Mouse (Mus musculus): ENCODE measurements around the gene Stx1b. TPM values are rescaled to one million over a fixed set of nuclear protein-coding genes. Genes with fewer than 3 reads are reported as not detected.
"Not testable (repeated sequence)": the region's sequence is repeated elsewhere in the genome, so short reads cannot be mapped to it uniquely, and the experiment has no call there.

The Stx1b gene
- polyA plus RNA-seq, 1 experiment from 2014 or later, result 1.3 TPM

DNA sequence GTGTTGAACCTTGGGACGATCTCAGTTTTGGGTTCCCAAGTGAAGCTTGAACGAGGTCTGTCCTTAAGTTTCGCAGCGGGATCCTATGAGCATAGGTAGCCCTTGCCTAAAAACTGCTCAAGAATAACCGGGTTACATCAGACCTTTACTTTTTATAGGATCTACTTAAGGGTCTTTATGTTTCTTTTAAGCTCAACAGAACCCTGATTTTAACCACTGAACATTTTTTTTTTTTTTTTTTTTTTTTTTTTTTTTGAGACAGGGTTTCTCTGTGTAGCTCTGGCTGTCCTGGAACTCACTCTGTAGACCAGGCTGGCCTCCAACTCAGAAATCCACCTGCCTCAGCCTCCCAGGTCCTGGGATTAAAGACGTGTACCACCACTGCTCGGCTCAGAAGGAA is 48.5 kb downstream of the Stx1b start:
- 68% methylated on average over 7 of the region's 7 CpGs for WGBS
- H3K9me3 ChIP-seq (ENCODE audit: control insufficient read depth, low read length); H3K27me3 ChIP-seq (ENCODE audit: control insufficient read depth, insufficient read depth, low read depth, low read length); ATAC-seq (ENCODE audit: low read depth): not testable (repeated sequence)
- peaks cover 11% of the 10 kb centered on the region for H3K36me3 ChIP-seq (ENCODE audit: control insufficient read depth, insufficient read depth, low read length)
- H3K4me1 ChIP-seq (replicated peaks; ENCODE audit: control insufficient read depth, insufficient read depth, low read length), result peaks cover 16% of the 10 kb centered on the region
- H3K4me2 ChIP-seq (ENCODE audit: low read depth, low read length), result peak overlapping the region; percentile 79
- peak overlapping the region; percentile 99; the same call in 1 of the 2 replicates for H3K27ac ChIP-seq (ENCODE audit: low read length)
- peak overlapping the region; percentile 93 for H3K9ac ChIP-seq (ENCODE audit: low read length)
- H3K4me3 ChIP-seq (ENCODE audit: low read length), result peak overlapping the region; percentile 87

DNA sequence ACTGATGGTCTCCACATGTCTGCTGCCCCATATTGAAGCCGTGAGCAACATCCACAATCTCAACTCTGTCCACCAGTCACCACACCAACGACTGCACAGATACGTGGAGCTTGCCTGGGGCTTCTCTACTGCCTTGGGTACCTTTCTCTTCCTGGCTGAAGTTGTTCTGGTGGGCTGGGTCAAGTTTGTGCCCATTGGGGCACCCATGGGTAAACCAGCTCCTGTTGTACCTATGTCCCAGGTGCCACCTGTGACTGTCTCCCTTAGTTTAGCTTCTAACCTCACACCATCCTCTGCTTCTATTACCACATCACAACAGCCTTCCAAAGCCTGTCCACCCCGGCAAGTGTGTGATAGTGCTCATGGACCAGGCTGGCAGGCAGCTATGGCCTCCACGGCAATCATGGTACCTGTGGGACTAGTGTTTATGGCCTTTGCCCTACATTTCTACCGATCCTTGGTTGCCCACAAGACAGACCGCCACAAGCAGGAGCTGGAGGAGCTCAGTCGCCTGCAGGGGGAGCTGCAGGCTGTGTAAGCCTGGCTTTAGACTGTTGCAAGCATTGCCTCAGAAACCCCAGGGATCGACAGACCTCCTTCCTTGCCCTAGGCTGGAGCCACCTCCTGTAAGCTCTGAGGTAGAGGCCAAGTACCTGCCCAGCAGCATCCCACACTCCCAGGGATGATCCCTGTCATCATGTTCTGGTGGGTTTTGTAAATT is 50.5 kb downstream of the Stx1b start:
- Histone ChIP-seq H3K27me3 (ENCODE audit: control insufficient read depth, insufficient read depth, low read depth, low read length) (no peaks in the 10 kb centered on the region), H3K4me3 (ENCODE audit: low read length) (no peak overlapping the region), H3K27ac (ENCODE audit: low read length) (no peak overlapping the region), H3K4me1 (replicated peaks; ENCODE audit: control insufficient read depth, insufficient read depth, low read length) (peaks cover 22% of the 10 kb centered on the region), H3K36me3 (ENCODE audit: control insufficient read depth, insufficient read depth, low read length) (no peaks in the 10 kb centered on the region), H3K4me2 (ENCODE audit: low read depth, low read length) (no peak overlapping the region), H3K9me3 (ENCODE audit: control insufficient read depth, low read length) (no peaks in the 10 kb centered on the region), H3K9ac (ENCODE audit: low read length) (no peak overlapping the region)
- WGBS, result 39% methylated on average over 9 of the region's 9 CpGs
- ATAC-seq (ENCODE audit: low read depth), result no peak

DNA sequence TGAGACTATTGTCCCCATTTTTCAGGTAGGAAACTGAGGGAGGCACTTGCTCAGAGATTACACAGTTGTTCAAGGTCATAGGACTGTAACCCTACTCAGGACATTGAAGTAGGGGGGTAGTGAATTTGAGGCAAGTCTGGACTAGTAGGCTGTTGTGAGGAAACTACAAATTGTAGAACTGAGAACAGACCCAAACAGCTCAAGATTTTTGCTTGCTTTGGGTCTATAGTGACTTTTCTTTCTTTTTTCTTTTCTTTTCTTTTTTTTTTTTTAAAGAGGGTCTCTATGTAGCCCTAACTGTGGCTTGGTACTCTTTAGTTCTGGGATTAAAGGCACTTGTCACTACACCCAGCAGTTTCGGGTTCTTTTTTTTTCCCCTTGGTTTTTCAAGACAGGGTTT is 51.8 kb downstream of the Stx1b start:
- peaks cover 18% of the 10 kb centered on the region for H3K4me1 ChIP-seq (replicated peaks; ENCODE audit: control insufficient read depth, insufficient read depth, low read length)
- no peak for ATAC-seq (ENCODE audit: low read depth)

DNA sequence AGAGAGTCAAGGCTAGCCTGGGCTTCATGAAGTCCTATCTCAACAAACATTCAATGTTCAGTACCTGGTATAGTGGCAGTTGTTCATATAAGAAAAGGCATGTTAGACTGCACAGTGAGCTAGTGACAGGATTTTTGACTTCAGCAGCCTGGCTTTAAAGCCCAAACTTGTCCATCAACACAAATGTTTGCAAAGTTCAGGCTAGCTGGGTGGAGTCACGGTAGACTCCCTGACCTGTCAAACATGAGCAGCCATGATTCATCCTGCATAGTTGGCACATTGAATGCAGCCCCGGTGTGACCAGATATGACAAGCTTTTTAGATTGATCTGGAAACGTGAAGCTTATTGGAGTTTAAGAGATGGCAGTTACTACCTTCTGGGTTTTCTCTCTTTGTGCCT is 52.3 kb downstream of the Stx1b start:
- no peak for ATAC-seq (ENCODE audit: low read depth)
- Histone ChIP-seq H3K27ac (ENCODE audit: low read length) (no peak overlapping the region), H3K4me3 (ENCODE audit: low read length) (no peak overlapping the region), H3K9ac (ENCODE audit: low read length) (no peak overlapping the region), H3K9me3 (ENCODE audit: control insufficient read depth, low read length) (no peaks in the 10 kb centered on the region), H3K4me2 (ENCODE audit: low read depth, low read length) (no peak overlapping the region), H3K27me3 (ENCODE audit: control insufficient read depth, insufficient read depth, low read depth, low read length) (no peaks in the 10 kb centered on the region), H3K36me3 (ENCODE audit: control insufficient read depth, insufficient read depth, low read length) (peaks cover 7% of the 10 kb centered on the region), H3K4me1 (replicated peaks; ENCODE audit: control insufficient read depth, insufficient read depth, low read length) (peaks cover 18% of the 10 kb centered on the region)
- WGBS, result 63% methylated on average over 3 of the region's 3 CpGs

More for the DNA sequence above, 51.8 kb downstream of the Stx1b start:
- H3K27ac ChIP-seq (ENCODE audit: low read length), result no peak overlapping the region
- no peaks in the 10 kb centered on the region for H3K9me3 ChIP-seq (ENCODE audit: control insufficient read depth, low read length)
- no peaks in the 10 kb centered on the region for H3K27me3 ChIP-seq (ENCODE audit: control insufficient read depth, insufficient read depth, low read depth, low read length)
- no peak overlapping the region for H3K4me2 ChIP-seq (ENCODE audit: low read depth, low read length)
- peaks cover 5% of the 10 kb centered on the region for H3K36me3 ChIP-seq (ENCODE audit: control insufficient read depth, insufficient read depth, low read length)
- H3K4me3 ChIP-seq (ENCODE audit: low read length), result no peak overlapping the region
- WGBS, result 86% methylated on average over 1 of the region's 1 CpGs
- no peak overlapping the region for H3K9ac ChIP-seq (ENCODE audit: low read length)

DNA sequence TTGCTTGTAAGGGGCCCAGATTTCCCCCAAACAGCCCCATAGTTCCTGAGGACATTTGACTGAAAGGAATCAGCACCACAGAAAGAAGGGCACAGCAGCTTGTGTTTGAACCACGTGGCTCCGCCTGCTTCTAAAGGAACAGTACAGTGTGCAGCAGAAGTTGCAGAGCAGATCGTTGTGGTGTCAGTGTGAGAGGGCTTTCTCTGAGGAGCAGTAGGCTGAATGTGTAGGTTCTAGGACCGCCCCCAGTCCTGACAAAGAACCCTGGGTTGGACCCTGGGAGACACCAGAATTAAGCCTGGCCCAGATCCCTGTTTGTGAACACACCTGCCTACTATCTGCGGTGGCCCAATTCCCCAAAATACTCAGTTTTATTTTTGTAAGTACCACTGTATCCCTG is 53.1 kb downstream of the Stx1b start:
- Histone ChIP-seq H3K4me3 (ENCODE audit: low read length) (no peak overlapping the region; the same call in 1 of the 2 replicates), H3K27me3 (ENCODE audit: control insufficient read depth, insufficient read depth, low read depth, low read length) (no peaks in the 10 kb centered on the region), H3K4me2 (ENCODE audit: low read depth, low read length) (peak overlapping the region; percentile 96), H3K9me3 (ENCODE audit: control insufficient read depth, low read length) (no peaks in the 10 kb centered on the region), H3K9ac (ENCODE audit: low read length) (peak overlapping the region; percentile 92), H3K4me1 (replicated peaks; ENCODE audit: control insufficient read depth, insufficient read depth, low read length) (peaks cover 18% of the 10 kb centered on the region), H3K36me3 (ENCODE audit: control insufficient read depth, insufficient read depth, low read length) (peaks cover 11% of the 10 kb centered on the region), H3K27ac (ENCODE audit: low read length) (no peak overlapping the region)
- ATAC-seq (ENCODE audit: low read depth), result no peak
- 65% methylated on average over 5 of the region's 5 CpGs for WGBS

DNA sequence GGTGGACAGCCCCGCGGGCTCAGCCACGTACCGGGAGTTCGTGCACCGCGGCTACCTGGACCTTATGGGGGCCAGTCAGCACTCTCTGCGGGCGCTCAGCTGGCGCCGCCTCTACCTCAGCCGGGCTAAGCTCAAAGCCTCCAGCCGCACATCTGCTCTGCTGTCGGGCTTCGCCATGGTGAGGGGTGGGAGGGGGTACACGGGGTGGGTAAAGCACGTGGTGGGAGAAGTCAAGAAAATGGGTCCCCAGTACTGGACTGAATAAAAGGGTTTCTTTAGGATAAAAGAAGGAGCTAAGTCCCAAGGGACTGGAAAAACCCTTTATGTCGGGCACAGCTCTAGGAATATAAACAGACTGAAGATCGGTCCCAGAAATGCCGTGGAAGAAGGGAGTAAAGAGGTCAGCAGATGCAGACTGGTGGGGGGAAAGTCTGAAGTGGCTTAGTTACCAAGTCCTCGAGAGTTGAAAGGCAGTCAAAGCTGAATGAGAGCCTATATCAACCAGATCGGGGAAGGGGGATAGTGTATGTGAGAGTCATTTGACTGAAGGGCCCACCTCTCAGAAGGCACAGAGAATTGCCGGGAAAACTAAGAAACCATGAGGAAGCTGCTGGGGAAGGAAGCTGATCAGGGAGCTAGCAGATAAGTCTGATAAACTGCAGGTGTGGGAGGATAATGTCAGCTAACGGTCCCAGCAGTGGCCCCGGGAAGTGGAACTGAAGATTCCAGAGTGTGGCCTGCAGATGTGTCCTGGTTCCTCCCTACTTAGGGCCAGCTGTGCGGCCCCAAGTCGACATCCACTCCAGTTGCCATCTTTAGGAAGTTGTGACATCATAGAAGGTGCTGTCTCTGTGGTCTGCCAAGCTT is 54.1 kb downstream of the Stx1b start:
- peak overlapping the region; percentile 92 for H3K9ac ChIP-seq (ENCODE audit: low read length)
- H3K4me2 ChIP-seq (ENCODE audit: low read depth, low read length), result peak overlapping the region; percentile 96
- no peaks in the 10 kb centered on the region for H3K27me3 ChIP-seq (ENCODE audit: control insufficient read depth, insufficient read depth, low read depth, low read length)
- H3K27ac ChIP-seq (ENCODE audit: low read length), result peak overlapping the region; percentile 97
- peaks cover 14% of the 10 kb centered on the region for H3K36me3 ChIP-seq (ENCODE audit: control insufficient read depth, insufficient read depth, low read length)
- peak; percentile 21; the same call in 1 of the 2 replicates for ATAC-seq (ENCODE audit: low read depth)
- under 1% methylated on average over 27 of the region's 27 CpGs for WGBS
- no peaks in the 10 kb centered on the region for H3K9me3 ChIP-seq (ENCODE audit: control insufficient read depth, low read length)
- H3K4me1 ChIP-seq (replicated peaks; ENCODE audit: control insufficient read depth, insufficient read depth, low read length), result peaks cover 13% of the 10 kb centered on the region
- peak overlapping the region; percentile 81 for H3K4me3 ChIP-seq (ENCODE audit: low read length)

DNA sequence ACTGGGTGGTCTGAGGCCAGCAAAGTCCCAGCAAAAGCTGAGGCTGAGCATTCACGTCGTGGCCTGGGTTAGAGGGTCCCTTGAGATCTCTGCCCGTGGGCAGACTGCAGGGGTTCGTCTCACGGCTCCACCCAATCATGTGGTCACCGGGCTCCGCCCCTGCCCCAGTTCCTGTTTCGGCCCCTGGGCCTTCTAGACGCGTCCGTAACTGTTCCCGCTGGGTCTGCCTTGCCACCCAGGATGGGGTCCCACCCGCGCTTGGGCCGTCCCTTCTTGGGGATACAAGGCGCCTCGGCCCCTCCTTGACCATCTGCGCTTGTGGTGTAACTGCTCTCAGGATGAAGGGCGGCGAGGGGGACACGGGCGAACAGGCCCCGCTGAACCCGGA is 54.7 kb downstream of the Stx1b start, which contains the start of gene Orai3:
Orai3 (plus strand) TSS at position 165 of the 388 bp plus-strand sequence.
- Histone ChIP-seq H3K9me3 (ENCODE audit: control insufficient read depth, low read length) (no peaks in the 10 kb centered on the region), H3K36me3 (ENCODE audit: control insufficient read depth, insufficient read depth, low read length) (peaks cover 17% of the 10 kb centered on the region), H3K9ac (ENCODE audit: low read length) (peak within 1 kb of the TSS; percentile 92), H3K27me3 (ENCODE audit: control insufficient read depth, insufficient read depth, low read depth, low read length) (no peaks in the 10 kb centered on the region), H3K27ac (ENCODE audit: low read length) (peak within 1 kb of the TSS; percentile 97), H3K4me1 (replicated peaks; ENCODE audit: control insufficient read depth, insufficient read depth, low read length) (peaks cover 13% of the 10 kb centered on the region), H3K4me2 (ENCODE audit: low read depth, low read length) (peak within 1 kb of the TSS; percentile 96), H3K4me3 (ENCODE audit: low read length) (peak within 1 kb of the TSS; percentile 81)
- WGBS, result under 1% methylated on average over 24 of the region's 24 CpGs
- peak; percentile 90 for ATAC-seq (ENCODE audit: low read depth)

DNA sequence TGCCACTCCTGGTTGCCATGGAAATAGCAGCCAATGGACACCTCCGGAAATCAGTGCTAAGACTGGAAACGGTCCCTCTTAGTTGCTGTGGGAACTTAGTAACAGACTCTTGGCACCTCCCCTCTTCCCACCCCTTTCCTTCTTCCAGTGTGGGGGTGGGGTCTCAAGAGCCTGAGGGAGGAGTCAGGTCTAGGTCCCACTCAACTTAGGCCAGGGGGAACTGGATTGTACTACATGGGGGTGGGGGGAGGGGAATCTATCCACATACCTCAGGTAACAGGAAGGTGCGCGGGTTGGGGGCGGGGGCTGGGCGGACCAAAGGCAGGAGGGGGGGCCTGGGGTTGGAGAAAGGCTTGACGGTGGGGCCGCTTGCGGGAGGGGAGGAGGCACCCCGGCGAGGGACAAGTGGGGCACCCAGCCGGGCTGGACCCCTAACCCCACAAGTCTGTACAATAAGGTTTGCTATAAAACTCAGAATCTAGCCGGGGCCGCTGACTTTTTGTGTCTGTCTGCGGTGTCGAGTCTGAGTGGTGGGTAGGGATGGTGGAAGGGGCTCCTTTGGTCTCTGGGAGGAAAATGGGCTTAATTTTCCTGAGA is 55.3 kb downstream of the Stx1b start:
- Histone ChIP-seq H3K4me2 (ENCODE audit: low read depth, low read length) (peak overlapping the region; percentile 96), H3K9me3 (ENCODE audit: control insufficient read depth, low read length) (no peaks in the 10 kb centered on the region), H3K4me3 (ENCODE audit: low read length) (peak overlapping the region; percentile 81), H3K27ac (ENCODE audit: low read length) (peak overlapping the region; percentile 97), H3K36me3 (ENCODE audit: control insufficient read depth, insufficient read depth, low read length) (peaks cover 18% of the 10 kb centered on the region), H3K9ac (ENCODE audit: low read length) (peak overlapping the region; percentile 92), H3K27me3 (ENCODE audit: control insufficient read depth, insufficient read depth, low read depth, low read length) (no peaks in the 10 kb centered on the region), H3K4me1 (replicated peaks; ENCODE audit: control insufficient read depth, insufficient read depth, low read length) (peaks cover 13% of the 10 kb centered on the region)
- WGBS, result 2% methylated on average over 16 of the region's 16 CpGs
- peak; percentile 92 for ATAC-seq (ENCODE audit: low read depth)

Measured in lung, embryonic 16.5 days (tissue).